Mouse (Mus musculus): Measurements from ENCODE around the gene Dennd5a.
A peak's percentile ranks its signal among the peaks of the same experiment; 100 is the strongest.
"Not testable (repeated sequence)": the region's sequence is repeated elsewhere in the genome, so short reads cannot be mapped to it uniquely, and the experiment has no call there.

The Dennd5a gene

GRCm38 (mm10) chr7:109959716-109960612 lies at the start of gene Dennd5a:
Gene Dennd5a, minus strand, starts transcription at chr7:109960470.
- DNase-seq (ENCODE audit: low read depth, low spot score), result peak; percentile 71

GRCm38 (mm10) chr7:110009084-110009483 lies 48.8 kb upstream of the Dennd5a start:
- no peak for DNase-seq (ENCODE audit: low read depth, low spot score)

GRCm38 (mm10) chr7:110008513-110008912 lies 48.2 kb upstream of the Dennd5a start:
- no peak for DNase-seq (ENCODE audit: low read depth, low spot score)

GRCm38 (mm10) chr7:110006471-110007195 lies 46.4 kb upstream of the Dennd5a start:
- DNase-seq (ENCODE audit: low read depth, low spot score), result no peak

GRCm38 (mm10) chr7:110005976-110006375 lies 45.7 kb upstream of the Dennd5a start:
- DNase-seq (ENCODE audit: low read depth, low spot score), result no peak

GRCm38 (mm10) chr7:110002968-110003367 lies 42.7 kb upstream of the Dennd5a start:
- no peak for DNase-seq (ENCODE audit: low read depth, low spot score)

- DNase-seq (ENCODE audit: low read depth, low spot score), result no peak
Observed at GRCm38 (mm10) chr7:110002092-110002491, 41.8 kb upstream of the Dennd5a start.

GRCm38 (mm10) chr7:109998388-109998787 lies 38.1 kb upstream of the Dennd5a start:
- DNase-seq (ENCODE audit: low read depth, low spot score), result no peak

GRCm38 (mm10) chr7:109993157-109993959 lies 33.1 kb upstream of the Dennd5a start:
- DNase-seq (ENCODE audit: low read depth, low spot score), result no peak

GRCm38 (mm10) chr7:109991286-109991685 lies 31.0 kb upstream of the Dennd5a start:
- DNase-seq (ENCODE audit: low read depth, low spot score), result no peak

GRCm38 (mm10) chr7:109986775-109987174 lies 26.5 kb upstream of the Dennd5a start, which contains the start of gene Tmem41b:
Gene Tmem41b, minus strand, starts transcription at chr7:109986929.
- DNase-seq (ENCODE audit: low read depth, low spot score), result not testable (repeated sequence)

- DNase-seq (ENCODE audit: low read depth, low spot score), result peak; percentile 99
Observed at GRCm38 (mm10) chr7:109986133-109986669, 25.9 kb upstream of the Dennd5a start.

- DNase-seq (ENCODE audit: low read depth, low spot score), result no peak
Observed at GRCm38 (mm10) chr7:109985661-109986132, 25.4 kb upstream of the Dennd5a start.

- not testable (repeated sequence) for DNase-seq (ENCODE audit: low read depth, low spot score)
Observed at GRCm38 (mm10) chr7:109984608-109985007, 24.3 kb upstream of the Dennd5a start.

GRCm38 (mm10) chr7:109977131-109977530 lies 16.9 kb upstream of the Dennd5a start:
- DNase-seq (ENCODE audit: low read depth, low spot score), result not testable (repeated sequence)

GRCm38 (mm10) chr7:109975966-109976715 lies 15.9 kb upstream of the Dennd5a start:
- no peak for DNase-seq (ENCODE audit: low read depth, low spot score)

GRCm38 (mm10) chr7:109969542-109969941 lies 9.3 kb upstream of the Dennd5a start:
- no peak for DNase-seq (ENCODE audit: low read depth, low spot score)

GRCm38 (mm10) chr7:109968924-109969450 lies 8.7 kb upstream of the Dennd5a start:
- no peak for DNase-seq (ENCODE audit: low read depth, low spot score)

- DNase-seq (ENCODE audit: low read depth, low spot score), result no peak
Observed at GRCm38 (mm10) chr7:109967805-109968579, 7.7 kb upstream of the Dennd5a start.

All from forelimb bud, embryonic 11.5 days (tissue).